Mouse (Mus musculus) left cerebral cortex, postnatal 10 days (tissue): ENCODE results near the gene Aida. TPM values are rescaled to one million over a fixed set of nuclear protein-coding genes. Genes with fewer than 3 reads are reported as not detected.
A peak's percentile ranks its signal among the peaks of the same experiment; 100 is the strongest.

Experiments
- DNase-seq, 2 experiments: peaks; one replicate each; pipeline ENCODE4 v3.0.0; 2021 to 2022; ENCODE audit warnings: low spot score in 2 of 2, mixed read lengths in 1 of 2; ENCODE audit errors: extremely low spot score in 1 of 2
- intact Hi-C: fragments of 180-260 bp; cut with DNase I; formaldehyde crosslinking; loops from one replicate; pipeline ENCODE4 v1.15.1; 2025
- total RNA-seq, 2 experiments: library from RNA; stranded (reverse); gene quantifications; 2 replicates each; pipeline ENCODE4 v1.2.3; 2021

Aida gene
- total RNA-seq, 2 experiments from 2014 or later: 56.4 to 61.4 TPM

GRCm38 (mm10) chr1:183369427-183370014 lies 73.1 kb downstream of the Aida start, which contains the start of gene Mia3:
Mia3 (minus strand) TSS chr1:183369553.
- DNase-seq: peak; percentile 98
- intact Hi-C loops: no loop called here

- no peak for DNase-seq
These were observed 78.3 kb downstream of the Aida start for GRCm38 (mm10) chr1:183374728-183375127.

More at GRCm38 (mm10) chr1:183374728-183375127, 78.3 kb downstream of the Aida start:
- intact Hi-C loops: no loop called here

Other genes with a start within 250 kb of the Aida start
- gene Disp1, start 75.1 kb upstream of the Aida start, total RNA-seq: 1 to 10 TPM; 3.8 to 3.9 TPM
- gene Brox, start 679 bp downstream of the Aida start, total RNA-seq: 10 to 100 TPM; 62.3 to 64.8 TPM
- 100 to 1,000 TPM; 279 to 289 TPM for gene Mia3, start 73.0 kb downstream of the Aida start, total RNA-seq
- 10 to 100 TPM; 16.0 to 17.5 TPM for gene Taf1a, start 92.4 kb downstream of the Aida start, total RNA-seq
- under 1 TPM in 1 of 2 experiments, not detected in 1; 0.95 TPM for gene Hhipl2, start 121.6 kb downstream of the Aida start, total RNA-seq